Mouse (Mus musculus) intestine, postnatal 0 days (tissue): ENCODE measurements around the gene Sdc4. TPM values are rescaled to one million over a fixed set of nuclear protein-coding genes. Genes with fewer than 3 reads are reported as not detected.

Source experiments
- ATAC-seq: fragments of 200-750 bp; cut with Nextera tagmentation; 2 replicates; pipeline ENCODE4 v1.8.0; 2017; ENCODE audit warnings: mild to moderate bottlenecking, moderate TSS enrichment, moderate library complexity
- H3K27ac ChIP-seq: fragments of 300-500 bp; sonication (generic); 2 replicates; pipeline ENCODE4 v1.5.1; 2014; ENCODE audit warnings: mild to moderate bottlenecking, low read depth, low read length, moderate library complexity
- H3K27me3 ChIP-seq: fragments of 300-500 bp; sonication (generic); replicated peaks from 2 replicates; pipeline ENCODE4 v1.6.1; 2014; ENCODE audit warnings: low read length, mixed read lengths; ENCODE audit not compliant: control insufficient read depth, insufficient read depth
- H3K36me3 ChIP-seq: fragments of 300-500 bp; sonication (generic); 2 replicates; pipeline ENCODE4 v1.6.1; 2014; ENCODE audit warnings: mild to moderate bottlenecking, moderate library complexity; ENCODE audit not compliant: control insufficient read depth, insufficient read depth
- H3K4me1 ChIP-seq: fragments of 300-500 bp; sonication (generic); replicated peaks from 2 replicates; pipeline ENCODE4 v1.6.1; 2014; ENCODE audit warnings: antibody characterized with exemption, low read length, mixed read lengths; ENCODE audit not compliant: control insufficient read depth, insufficient read depth
- H3K4me2 ChIP-seq: fragments of 300-500 bp; sonication (generic); replicated peaks from 2 replicates; pipeline ENCODE4 v1.6.1; 2014; ENCODE audit warnings: low read depth, mild to moderate bottlenecking, moderate library complexity
- H3K4me3 ChIP-seq: fragments of 300-500 bp; sonication (generic); 2 replicates; pipeline ENCODE4 v1.5.1; 2014; ENCODE audit warnings: low read depth, low read length
- H3K9ac ChIP-seq: fragments of 300-500 bp; sonication (generic); 2 replicates; pipeline ENCODE4 v1.6.1; 2014; ENCODE audit warnings: mild to moderate bottlenecking, low read depth, low read length
- H3K9me3 ChIP-seq: fragments of 300-500 bp; sonication (generic); 2 replicates; pipeline ENCODE4 v1.6.1; 2016; ENCODE audit warnings: mixed run types; ENCODE audit not compliant: control insufficient read depth
- CTCF ChIP-seq: sonication (generic); IDR thresholded peaks from 2 replicates; pipeline ENCODE4 v1.5.1; 2016; ENCODE audit warnings: low read depth, mild to moderate bottlenecking, control low read depth, antibody characterized with exemption, moderate library complexity
- WGBS: fragments of 180-500 bp; shearing (Covaris S2); extraction: QIAGEN DNeasy Blood & Tissue Kit; methylation state at CpG from one replicate; pipeline ENCODE4 v1.1.7; 2014; 5-methylcytosine and 5-hydroxymethylcytosine counted together
- polyA plus RNA-seq: library from polyadenylated mRNA; unstranded; fragments of >200 nt; fragmentation: Nextera tagmentation; extraction: Ambion mirVana; gene quantifications from 2 replicates; pipeline ENCODE4 v1.2.1, GENCODE M21; 2015

Sdc4 gene
- polyA plus RNA-seq, 1 experiment from 2014 or later = 92.0 TPM

GRCm38 (mm10) chr2:164456864-164457300, 13.2 kb upstream of the Sdc4 start, which contains the start of gene Sys1:
Gene Sys1 (plus strand): TSS chr2:164456964.
- ATAC-seq = no peak
- Histone ChIP-seq H3K9me3 (no peaks in the 10 kb centered on the region), H3K27ac (peak within 1 kb of the TSS; percentile 79), H3K4me2 (peak within 1 kb of the TSS; percentile 60), H3K4me3 (peak within 1 kb of the TSS; percentile 20; the same call in 1 of the 2 replicates), H3K27me3 (no peaks in the 10 kb centered on the region), H3K36me3 (no peaks in the 10 kb centered on the region), H3K4me1 (peaks cover 18% of the 10 kb centered on the region; the same call in 1 of the 2 replicates), H3K9ac (no peak within 1 kb of the TSS)
- TF ChIP-seq CTCF = peak; percentile 63
- under 1% methylated on average over 7 of the region's 7 CpGs for WGBS

- peak overlapping the region; percentile 79 for H3K27ac ChIP-seq
- no peaks in the 10 kb centered on the region for H3K27me3 ChIP-seq
- H3K36me3 ChIP-seq = no peaks in the 10 kb centered on the region
- no peak overlapping the region for H3K9ac ChIP-seq
- TF ChIP-seq CTCF = no peak
- 46% methylated on average over 1 of the region's 1 CpGs for WGBS
- H3K4me3 ChIP-seq = no peak overlapping the region
- peak overlapping the region; percentile 60 for H3K4me2 ChIP-seq
- no peaks in the 10 kb centered on the region for H3K9me3 ChIP-seq
- peaks cover 16% of the 10 kb centered on the region; the same call in 1 of the 2 replicates for H3K4me1 ChIP-seq
- ATAC-seq = no peak
These were observed 12.7 kb upstream of the Sdc4 start for GRCm38 (mm10) chr2:164456413-164456812.

DNA sequence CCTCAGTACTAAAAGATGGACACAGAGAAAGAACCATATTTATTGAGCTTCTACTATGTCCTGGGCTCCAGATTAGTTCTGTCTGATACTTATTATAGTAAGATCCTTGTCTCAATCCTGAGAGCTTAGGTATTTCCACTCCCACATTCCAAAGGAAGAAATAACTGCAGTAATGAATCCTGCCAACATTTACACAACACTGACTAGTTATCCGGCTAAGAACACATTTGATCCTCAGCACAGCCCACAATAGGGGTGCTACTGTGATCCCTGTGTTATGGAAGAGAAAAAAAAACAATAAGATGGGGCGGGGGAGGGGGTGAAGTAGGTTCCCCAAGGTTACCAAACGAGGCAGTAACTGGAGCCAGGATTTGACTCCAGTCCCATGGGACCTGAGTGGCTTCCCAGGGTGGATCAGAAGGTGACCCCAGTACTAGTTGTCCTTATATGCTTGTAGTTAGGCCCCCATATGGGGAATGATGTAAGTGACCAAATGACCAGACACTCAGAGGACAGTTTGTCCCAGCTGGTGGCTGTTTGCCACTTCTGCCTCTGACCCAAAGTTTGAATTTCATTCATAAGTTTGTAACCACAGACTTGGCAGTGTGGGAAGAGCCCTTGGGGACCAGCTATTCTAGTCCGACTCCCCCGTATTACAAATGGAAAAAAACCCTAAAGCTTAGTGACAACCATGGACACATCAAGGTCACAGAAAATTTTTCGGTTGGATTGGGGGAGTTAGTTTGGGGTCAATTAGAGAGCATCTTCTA, 11.9 kb upstream of the Sdc4 start:
- Histone ChIP-seq H3K27ac (peak overlapping the region; percentile 64; the same call in 1 of the 2 replicates), H3K4me1 (peaks cover 16% of the 10 kb centered on the region; the same call in 1 of the 2 replicates), H3K9me3 (no peaks in the 10 kb centered on the region), H3K4me2 (peak overlapping the region; percentile 3; the same call in 1 of the 2 replicates), H3K4me3 (no peak overlapping the region), H3K27me3 (no peaks in the 10 kb centered on the region), H3K9ac (no peak overlapping the region), H3K36me3 (no peaks in the 10 kb centered on the region)
- no peak for ATAC-seq
- no peak for TF ChIP-seq CTCF
- 61% methylated on average over 6 of the region's 6 CpGs for WGBS

DNA sequence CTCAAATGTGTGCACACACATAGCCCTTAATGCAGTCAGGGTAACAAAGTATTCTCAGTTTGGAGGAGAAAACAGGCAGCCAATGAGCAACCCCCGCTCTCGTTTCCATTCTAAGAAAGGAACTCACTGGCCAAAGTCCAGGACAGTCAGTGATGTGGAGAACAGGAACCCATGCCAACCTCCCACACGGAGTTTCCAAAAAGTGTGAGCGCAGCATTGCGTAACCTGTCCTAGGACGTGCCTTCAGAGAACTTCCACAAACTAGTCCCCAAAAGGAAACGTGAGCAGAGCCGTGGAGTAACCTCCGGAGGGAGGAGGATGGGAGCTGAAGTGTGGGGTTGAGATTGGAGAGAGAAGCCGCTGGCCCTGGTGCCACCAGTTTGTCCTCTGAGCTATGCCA, 11.2 kb upstream of the Sdc4 start:
- Histone ChIP-seq H3K27me3 (no peaks in the 10 kb centered on the region), H3K4me3 (no peak overlapping the region), H3K27ac (peak overlapping the region; percentile 64; the same call in 1 of the 2 replicates), H3K9ac (no peak overlapping the region), H3K9me3 (no peaks in the 10 kb centered on the region), H3K4me1 (peaks cover 16% of the 10 kb centered on the region; the same call in 1 of the 2 replicates), H3K4me2 (0 out of 2 replicates have a peak overlapping the region, but pooled peaks have one; percentile 3), H3K36me3 (no peaks in the 10 kb centered on the region)
- TF ChIP-seq CTCF = no peak
- WGBS = 30% methylated on average over 10 of the region's 10 CpGs
- ATAC-seq = no peak

DNA sequence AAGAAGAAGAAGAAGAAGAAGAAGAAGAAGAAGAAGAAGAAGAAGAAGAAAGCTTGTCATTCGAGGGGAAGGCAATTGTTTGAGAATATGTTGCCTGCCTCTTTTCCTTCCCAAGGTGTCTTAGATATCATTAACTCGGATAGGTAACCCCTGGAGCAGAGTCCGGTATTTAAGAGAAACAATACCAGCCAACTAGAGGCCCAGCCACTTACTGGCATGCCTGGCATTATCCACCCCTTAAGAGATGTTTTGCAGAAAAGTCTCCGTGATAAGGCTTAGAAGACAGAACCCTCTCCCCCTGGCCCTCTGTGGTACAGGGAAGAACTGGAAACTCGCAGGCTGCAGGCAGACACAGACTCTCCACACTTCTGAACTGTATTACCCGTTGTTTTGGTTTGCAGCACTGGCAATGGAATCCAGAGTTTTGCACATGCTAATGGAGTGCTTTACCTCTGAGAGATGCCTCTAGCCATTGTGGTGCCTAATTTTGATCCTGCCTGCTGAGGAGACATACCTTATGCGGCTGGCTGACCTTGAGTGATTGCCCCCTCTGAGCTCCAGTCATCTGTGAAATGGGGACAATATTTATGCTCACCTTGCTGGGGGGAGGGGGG, 10.3 kb upstream of the Sdc4 start:
- Histone ChIP-seq H3K36me3 (no peaks in the 10 kb centered on the region), H3K9ac (no peak overlapping the region), H3K27me3 (no peaks in the 10 kb centered on the region), H3K9me3 (no peaks in the 10 kb centered on the region), H3K4me3 (no peak overlapping the region), H3K4me2 (no peak overlapping the region), H3K4me1 (peaks cover 16% of the 10 kb centered on the region), H3K27ac (no peak overlapping the region)
- no peak for TF ChIP-seq CTCF
- no peak for ATAC-seq
- 62% methylated on average over 7 of the region's 7 CpGs for WGBS

- ATAC-seq = no peak
- Histone ChIP-seq H3K27me3 (no peaks in the 10 kb centered on the region), H3K4me3 (no peak overlapping the region), H3K4me2 (no peak overlapping the region), H3K9me3 (no peaks in the 10 kb centered on the region), H3K9ac (no peak overlapping the region), H3K4me1 (peaks cover 16% of the 10 kb centered on the region), H3K36me3 (no peaks in the 10 kb centered on the region), H3K27ac (no peak overlapping the region)
- WGBS = 69% methylated on average over 14 of the region's 14 CpGs
- TF ChIP-seq CTCF = no peak
These were observed 9.5 kb upstream of the Sdc4 start for GRCm38 (mm10) chr2:164453047-164453757.
